Mouse (Mus musculus) NIH3T3 (cell line): Measurements from ENCODE around the gene Rab5b.
"Not testable (repeated sequence)": the region's sequence is repeated elsewhere in the genome, so short reads cannot be mapped to it uniquely, and the experiment has no call there.

Source experiments
- DNase-seq: peaks from one replicate; pipeline ENCODE4 v3.0.0-alpha.2; 2012; ENCODE audit warnings: low read depth

The Rab5b gene

GRCm38 (mm10) chr10:128642749-128643148 lies 53.3 kb downstream of the Rab5b start:
- no peak for DNase-seq

- peak; percentile 27 for DNase-seq
Observed at GRCm38 (mm10) chr10:128641871-128642270, 54.2 kb downstream of the Rab5b start.

GRCm38 (mm10) chr10:128640891-128641290 lies 55.2 kb downstream of the Rab5b start:
- no peak for DNase-seq

GRCm38 (mm10) chr10:128639999-128640398 lies 56.1 kb downstream of the Rab5b start:
- DNase-seq = no peak

- DNase-seq = no peak
Observed at GRCm38 (mm10) chr10:128637011-128637410, 59.1 kb downstream of the Rab5b start.

GRCm38 (mm10) chr10:128636561-128636960 lies 59.5 kb downstream of the Rab5b start:
- DNase-seq = no peak

- no peak for DNase-seq
Observed at GRCm38 (mm10) chr10:128635697-128636096, 60.4 kb downstream of the Rab5b start.

GRCm38 (mm10) chr10:128631571-128631970 lies 64.5 kb downstream of the Rab5b start:
- DNase-seq = no peak

GRCm38 (mm10) chr10:128630306-128630705 lies 65.8 kb downstream of the Rab5b start:
- not testable (repeated sequence) for DNase-seq

GRCm38 (mm10) chr10:128629746-128630145 lies 66.3 kb downstream of the Rab5b start:
- DNase-seq = no peak

GRCm38 (mm10) chr10:128627398-128628317 lies 68.4 kb downstream of the Rab5b start:
- no peak for DNase-seq
